In genomic region chr19:25713382-25713781, GRCm38 (mm10) we compare ENCODE assay signal across 8 mouse cellular contexts. TPM values are rescaled to one million over a fixed set of nuclear protein-coding genes. Genes with fewer than 3 reads are reported as not detected.
DNase-seq lines count a peak whose midpoint lies in the region; ATAC-seq and TF ChIP-seq lines count a peak whose summit lies in the region.

No protein-coding gene starts in this region.

- no peaks in the 10 kb centered on the region for H3K36me3 ChIP-seq in intestine, postnatal 0 days (ENCODE audit: control insufficient read depth, insufficient read depth)

- ATAC-seq in intestine, postnatal 0 days = no peak
- ATAC-seq in granulocyte monocyte progenitor cell, adult 5-6 weeks (replicated peaks; ENCODE audit: poor library complexity, severe bottlenecking) = no peak

- no peaks in the 10 kb centered on the region for H3K9me3 ChIP-seq in intestine, postnatal 0 days (ENCODE audit: control insufficient read depth)

- no peak overlapping the region for H3K4me3 ChIP-seq in intestine, postnatal 0 days (ENCODE audit: low read depth, low read length)

- H3K27me3 ChIP-seq in intestine, postnatal 0 days (replicated peaks; ENCODE audit: control insufficient read depth, insufficient read depth, low read length) = no peaks in the 10 kb centered on the region

- H3K4me1 ChIP-seq in intestine, postnatal 0 days (replicated peaks; ENCODE audit: control insufficient read depth, insufficient read depth, low read length) = no peaks in the 10 kb centered on the region

- H3K4me2 ChIP-seq in intestine, postnatal 0 days (replicated peaks; ENCODE audit: low read depth) = no peak overlapping the region

- peak; percentile 19 to 54 for DNase-seq in cerebellum, postnatal 25 days
- DNase-seq in cerebellum, adult 9-11 months = no peak
- DNase-seq in urinary bladder, postnatal 14 days (ENCODE audit: low spot score) = peak; percentile 54
- no peak for DNase-seq in urinary bladder, postnatal 10 days (ENCODE audit: low spot score)
- DNase-seq in left cerebral cortex, postnatal 14 days (ENCODE audit: low spot score in 2 of 2) = peak; percentile 39 to 53
- DNase-seq in right cerebral cortex, adult 2 months (ENCODE audit: low spot score in 2 of 2) = peak; percentile 16 to 47

- intact Hi-C loops in left cerebral cortex, postnatal 14 days (cut with DNase I) = loop anchor here (10.0 kb wide), 2 partner anchors 471 to 751 kb away; no protein-coding TSS in a partner anchor

- peak; percentile 76 for TF ChIP-seq CTCF in intestine, postnatal 0 days (IDR thresholded peaks at IDR 0.05; ENCODE audit: low read depth)

- no peak overlapping the region for H3K9ac ChIP-seq in intestine, postnatal 0 days (ENCODE audit: low read depth, low read length)

- 9% methylated on average over 8 of the region's 8 CpGs for WGBS in intestine, postnatal 0 days

- H3K27ac ChIP-seq in intestine, postnatal 0 days (ENCODE audit: low read depth, low read length) = no peak overlapping the region

RNA-seq across cellular contexts. Expression of gene Dmrt2, which starts 41.2 kb away (rescaled TPM):
- polyA plus RNA-seq in intestine, postnatal 0 days (2015; fragmentation: Nextera tagmentation; extraction: Ambion mirVana) = 0.07 and 0.16 TPM in 2 replicates
- 1 to 10 TPM; 1.6 to 1.9 TPM for total RNA-seq in left cerebral cortex, postnatal 14 days (2021)
- 0.82 TPM in 1 of 2 replicates, not detected in the other for total RNA-seq in granulocyte monocyte progenitor cell, adult 5-6 weeks (2014; fragmentation: Nextera tagmentation)
- total RNA-seq in granulocyte monocyte progenitor cell, adult 5-6 weeks (2017) = not detected in 2 replicates

Comparison
In these comparisons a context has a peak if more than half of its experiments do, and no peak if none do; other contexts are left out.
1. DNase-seq: peak in cerebellum, postnatal 25 days (2 of 2), urinary bladder, postnatal 14 days (single experiment), left cerebral cortex, postnatal 14 days (2 of 2) and right cerebral cortex, adult 2 months (2 of 2); none in cerebellum, adult 9-11 months (single experiment) and urinary bladder, postnatal 10 days (single experiment).